27 mouse cellular contexts compared by ENCODE assay signal in genomic region chr4:127279241-127279640, GRCm38 (mm10). TPM values are rescaled to one million over a fixed set of nuclear protein-coding genes. Genes with fewer than 3 reads are reported as not detected.
DNase-seq lines count a peak whose midpoint lies in the region; ATAC-seq lines count a peak whose summit lies in the region.
"Had no signal": no experiment of that assay in that cellular context is flagged by ENCODE, and none has a peak within 500 bp of the region (broad histone marks: within the 10 kb centered on the region; RNA-seq: fewer than 3 reads in every experiment).

No protein-coding gene starts in this region.

- intact Hi-C loops in heart, postnatal 36 days (cut with DNase I), result loop anchor here (2.0 kb wide), 3 partner anchors 16 to 34 kb away; no protein-coding TSS in a partner anchor

- 0 out of 2 replicates have a peak overlapping the region, but pooled peaks have one; percentile 48 for H3K27ac ChIP-seq in heart, embryonic 16.5 days (ENCODE audit: low read length)
- H3K27ac ChIP-seq in kidney, embryonic 16.5 days (ENCODE audit: low read length), result peak overlapping the region; percentile 50; the same call in 1 of the 2 replicates
- peak overlapping the region; percentile 53; the same call in 1 of the 2 replicates for H3K27ac ChIP-seq in lung, embryonic 16.5 days (ENCODE audit: low read length)

- H3K9ac ChIP-seq in heart, embryonic 16.5 days (ENCODE audit: low read length), result no peak overlapping the region
- H3K9ac ChIP-seq in kidney, embryonic 16.5 days (replicated peaks; ENCODE audit: low read length), result no peak overlapping the region
- H3K9ac ChIP-seq in lung, embryonic 16.5 days (ENCODE audit: low read length), result no peak overlapping the region
- H3K9ac ChIP-seq: heart, embryonic 12.5 days had no signal

- no peak for ATAC-seq in heart, embryonic 16.5 days (replicated peaks; ENCODE audit: extremely low read depth, insufficient read depth, low FRiP score)
- no peak for ATAC-seq in kidney, embryonic 16.5 days (ENCODE audit: low FRiP score, low TSS enrichment)
- no peak; the same call in 1 of the 2 replicates for ATAC-seq in lung, embryonic 16.5 days (ENCODE audit: low read depth)
- ATAC-seq: forebrain, embryonic 16.5 days; hindbrain, embryonic 16.5 days; midbrain, embryonic 16.5 days had no signal

- no peaks in the 10 kb centered on the region for H3K9me3 ChIP-seq in heart, embryonic 16.5 days (replicated peaks; ENCODE audit: control insufficient read depth, low read length)
- H3K9me3 ChIP-seq in kidney, embryonic 16.5 days (ENCODE audit: low read length), result no peaks in the 10 kb centered on the region
- no peaks in the 10 kb centered on the region for H3K9me3 ChIP-seq in lung, embryonic 16.5 days (ENCODE audit: control insufficient read depth, low read length)
- H3K9me3 ChIP-seq: heart, embryonic 12.5 days had no signal

- H3K27me3 ChIP-seq in heart, embryonic 16.5 days (ENCODE audit: control insufficient read depth, insufficient read depth, low read length), result no peaks in the 10 kb centered on the region
- H3K27me3 ChIP-seq in kidney, embryonic 16.5 days (ENCODE audit: insufficient read depth, low read length), result no peaks in the 10 kb centered on the region
- no peaks in the 10 kb centered on the region for H3K27me3 ChIP-seq in lung, embryonic 16.5 days (ENCODE audit: control insufficient read depth, insufficient read depth, low read depth, low read length)
- H3K27me3 ChIP-seq: heart, embryonic 12.5 days had no signal

- no peaks in the 10 kb centered on the region for H3K36me3 ChIP-seq in heart, embryonic 16.5 days (ENCODE audit: control insufficient read depth, insufficient read depth)
- H3K36me3 ChIP-seq in kidney, embryonic 16.5 days (ENCODE audit: insufficient read depth, low read length), result no peaks in the 10 kb centered on the region
- no peaks in the 10 kb centered on the region for H3K36me3 ChIP-seq in lung, embryonic 16.5 days (ENCODE audit: control insufficient read depth, insufficient read depth, low read length)
- H3K36me3 ChIP-seq: heart, embryonic 12.5 days had no signal

- peaks cover 5% of the 10 kb centered on the region; the same call in 1 of the 2 replicates for H3K4me1 ChIP-seq in heart, embryonic 16.5 days (ENCODE audit: control insufficient read depth, insufficient read depth, low read length)
- peaks cover 12% of the 10 kb centered on the region for H3K4me1 ChIP-seq in kidney, embryonic 16.5 days (ENCODE audit: insufficient read depth, low read length)
- no peaks in the 10 kb centered on the region for H3K4me1 ChIP-seq in lung, embryonic 16.5 days (replicated peaks; ENCODE audit: control insufficient read depth, insufficient read depth, low read length)

- H3K4me3 ChIP-seq in heart, embryonic 16.5 days (ENCODE audit: low read length), result no peak overlapping the region
- no peak overlapping the region for H3K4me3 ChIP-seq in kidney, embryonic 16.5 days (ENCODE audit: low read length)
- H3K4me3 ChIP-seq in lung, embryonic 16.5 days (ENCODE audit: low read length), result no peak overlapping the region
- H3K4me3 ChIP-seq: erythroblast, embryonic 14.5 days; heart, embryonic 12.5 days had no signal

- no peak overlapping the region for H3K4me2 ChIP-seq in heart, embryonic 16.5 days (ENCODE audit: low read depth, low read length)
- H3K4me2 ChIP-seq in kidney, embryonic 16.5 days (replicated peaks; ENCODE audit: low read depth, low read length), result no peak overlapping the region
- H3K4me2 ChIP-seq in lung, embryonic 16.5 days (ENCODE audit: low read depth, low read length), result no peak overlapping the region
- H3K4me2 ChIP-seq: heart, embryonic 12.5 days; midbrain, embryonic 11.5 days had no signal

- DNase-seq in heart, postnatal 36 days, result no peak
- DNase-seq in kidney, adult 11 months, result no peak
- DNase-seq in lung, postnatal 14 days, result no peak
- DNase-seq in ovary, adult 18-20 months (ENCODE audit: low spot score), result no peak
- DNase-seq: B cell, adult 2 months; cerebellum, adult 18-20 months; cerebellum, postnatal 10 days; layer of hippocampus, postnatal 36 days; left cerebral cortex, postnatal 4 days; liver; thymus, adult 2 months; thymus, postnatal 36 days had no signal

- 65% methylated on average over 9 of the region's 9 CpGs for WGBS in heart, embryonic 16.5 days
- 83% methylated on average over 9 of the region's 9 CpGs for WGBS in kidney, embryonic 16.5 days
- 64% methylated on average over 9 of the region's 9 CpGs for WGBS in lung, embryonic 16.5 days

RNA-seq across cellular contexts. Expression of gene Gja4, which starts 34.6 kb away (rescaled TPM):
- 32.3 and 33.3 TPM in 2 replicates for polyA plus RNA-seq in heart, embryonic 16.5 days (2015; fragmentation: Nextera tagmentation; extraction: Ambion mirVana)
- 10 to 100 TPM; 12.8 to 13.0 TPM for total RNA-seq in heart, postnatal 36 days (2021)
- 30.9 TPM in 2 replicates for polyA plus RNA-seq in kidney, embryonic 16.5 days (2015; fragmentation: Nextera tagmentation; extraction: Ambion mirVana)
- polyA plus RNA-seq in lung, embryonic 16.5 days (2015; fragmentation: Nextera tagmentation; extraction: Ambion mirVana), result 41.2 and 43.5 TPM in 2 replicates
- total RNA-seq: common myeloid progenitor, adult 5-6 weeks; hematopoietic stem cell, adult 5-6 weeks; megakaryocyte, adult 5-6 weeks had no signal
- polyA plus RNA-seq: erythroblast, embryonic 14.5 days had no signal

RNA-seq across cellular contexts. Expression of gene Smim12, which starts 35.7 kb away (rescaled TPM):
- 67.2 and 69.3 TPM in 2 replicates for polyA plus RNA-seq in heart, embryonic 16.5 days (2015; fragmentation: Nextera tagmentation; extraction: Ambion mirVana)
- total RNA-seq in heart, postnatal 36 days (2021), result 10 to 100 TPM; 48.8 to 52.1 TPM
- 66.6 and 74.9 TPM in 2 replicates for polyA plus RNA-seq in kidney, embryonic 16.5 days (2015; fragmentation: Nextera tagmentation; extraction: Ambion mirVana)
- 58.1 and 64.5 TPM in 2 replicates for polyA plus RNA-seq in lung, embryonic 16.5 days (2015; fragmentation: Nextera tagmentation; extraction: Ambion mirVana)

RNA-seq across cellular contexts. Expression of gene Gjb3, which starts 51.4 kb away (rescaled TPM):
- polyA plus RNA-seq in heart, embryonic 16.5 days (2015; fragmentation: Nextera tagmentation; extraction: Ambion mirVana), result 0.17 and 0.35 TPM in 2 replicates
- total RNA-seq in heart, postnatal 36 days (2021), result under 1 TPM in 1 of 2 experiments, not detected in 1; 0.25 TPM
- polyA plus RNA-seq in kidney, embryonic 16.5 days (2015; fragmentation: Nextera tagmentation; extraction: Ambion mirVana), result 1.3 TPM in 2 replicates
- polyA plus RNA-seq in lung, embryonic 16.5 days (2015; fragmentation: Nextera tagmentation; extraction: Ambion mirVana), result 2.0 and 2.2 TPM in 2 replicates
- total RNA-seq: adrenal gland, adult 18-20 months; adrenal gland, postnatal 25 days; gastrocnemius, postnatal 10 days; megakaryocyte, adult 5-6 weeks had no signal
- polyA plus RNA-seq: erythroblast, embryonic 14.5 days; forebrain, embryonic 16.5 days; heart, embryonic 12.5 days had no signal
